Mouse (Mus musculus) v-Abl transformed pro-B cells (cell line): Measurements from ENCODE around the gene Piwil4.

Source experiments
- in situ Hi-C, 2 experiments: fragments of 400-800 bp; cut with MboI; formaldehyde crosslinking; loops; one replicate each; pipeline ENCODE4 v1.15.1; 2025; ENCODE audit not compliant: unreplicated experiment in 2 of 2

The Piwil4 gene

GRCm38 (mm10) chr9:14730941-14731541 is 9.5 kb downstream of the Piwil4 start:
- in situ Hi-C loops, result no loop called here

- in situ Hi-C loops, result no loop called here
Measured at GRCm38 (mm10) chr9:14728365-14728764, 12.2 kb downstream of the Piwil4 start.

- in situ Hi-C loops, result no loop called here
Measured at GRCm38 (mm10) chr9:14726629-14727028, 13.9 kb downstream of the Piwil4 start.

DNA sequence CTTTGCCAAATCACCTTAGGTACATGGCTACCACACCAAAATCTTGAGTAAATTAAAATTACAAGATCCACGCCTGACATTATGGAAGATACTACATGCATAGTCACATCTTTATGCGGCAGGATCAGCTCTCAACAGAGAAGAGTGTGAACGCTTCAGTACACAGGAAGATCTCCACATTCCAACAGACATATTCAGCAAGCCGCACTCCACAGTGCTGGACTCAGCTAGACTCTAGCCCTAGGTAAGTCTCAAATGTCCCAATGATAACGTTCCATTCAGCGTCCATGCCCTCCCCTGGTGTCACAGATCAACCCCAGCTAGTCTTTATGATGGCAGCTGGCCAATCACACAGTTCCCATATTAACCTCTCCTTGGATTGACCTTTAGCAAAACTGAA is 14.5 kb downstream of the Piwil4 start:
- in situ Hi-C loops, result no loop called here

GRCm38 (mm10) chr9:14724755-14725420 is 15.6 kb downstream of the Piwil4 start:
- in situ Hi-C loops, result no loop called here

DNA sequence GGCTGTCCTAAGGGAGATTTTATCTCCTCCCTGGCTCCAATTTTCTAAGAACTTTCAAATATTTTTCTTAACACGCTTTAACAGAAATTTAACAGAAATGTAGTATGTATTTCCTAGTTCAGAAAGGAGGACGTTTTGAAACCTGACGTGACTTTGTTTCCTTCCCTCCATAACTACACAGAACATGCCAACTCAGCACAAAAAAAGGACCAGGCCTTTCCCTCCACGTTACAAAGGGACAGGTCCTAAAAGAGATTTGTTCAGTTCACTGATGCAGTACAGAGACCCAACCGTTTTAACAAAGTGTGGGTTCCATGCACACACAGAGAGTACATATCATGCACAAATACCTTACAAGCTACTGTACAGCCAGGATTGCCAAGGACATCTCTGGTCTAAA is 18.9 kb downstream of the Piwil4 start:
- in situ Hi-C loops, result no loop called here

GRCm38 (mm10) chr9:14720384-14720783 is 20.1 kb downstream of the Piwil4 start:
- in situ Hi-C loops, result no loop called here

- in situ Hi-C loops, result no loop called here
Measured at GRCm38 (mm10) chr9:14718332-14718691, 22.2 kb downstream of the Piwil4 start.

DNA sequence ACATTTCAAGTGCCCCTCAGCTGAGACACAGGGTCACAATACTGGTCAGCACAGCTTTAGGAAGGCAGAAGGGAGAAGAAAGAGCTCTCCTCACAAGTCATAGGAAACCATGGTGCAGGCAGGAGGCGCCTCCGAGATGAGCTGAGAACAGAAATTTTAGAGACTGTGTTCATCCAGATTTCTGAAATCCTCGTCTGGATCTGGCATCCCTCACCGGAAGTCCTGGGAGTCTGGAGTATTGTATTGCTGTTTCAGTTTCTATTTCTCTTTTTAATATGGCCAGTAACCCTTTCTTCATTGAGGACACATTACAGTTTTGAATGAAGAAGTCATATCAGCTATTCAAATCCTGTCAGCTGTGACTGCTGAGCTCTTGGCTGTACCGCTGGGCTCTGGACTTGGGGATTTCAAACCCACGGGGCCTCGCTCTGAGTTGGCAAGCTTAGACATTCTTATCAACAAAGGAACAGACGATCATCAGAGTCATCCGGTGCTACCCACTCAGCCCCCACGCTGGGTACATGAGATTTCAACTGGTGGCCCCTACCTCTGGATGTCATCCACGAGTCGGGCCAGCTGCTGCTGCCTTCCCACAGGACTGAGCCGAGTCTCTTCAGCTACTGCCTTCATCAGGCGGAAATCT is 22.7 kb downstream of the Piwil4 start:
- in situ Hi-C loops, result no loop called here

GRCm38 (mm10) chr9:14715258-14715657 is 25.3 kb downstream of the Piwil4 start:
- in situ Hi-C loops, result no loop called here

DNA sequence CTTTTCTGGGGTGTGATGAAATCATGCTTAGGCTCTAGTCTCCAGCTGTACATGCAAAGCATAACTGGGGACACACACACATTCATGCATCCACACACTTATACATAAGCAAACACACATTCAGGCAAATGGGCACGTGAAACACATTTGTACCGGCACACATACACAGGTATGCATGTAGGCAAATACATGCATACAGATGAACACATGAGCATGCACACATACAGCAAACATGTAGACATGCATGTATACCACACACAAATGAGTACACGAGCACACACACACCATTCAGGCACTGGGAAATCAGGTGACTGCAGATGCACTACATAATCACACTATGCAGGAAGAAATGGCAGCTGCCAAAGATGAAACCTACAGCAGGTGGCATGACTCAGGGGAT is 29.6 kb downstream of the Piwil4 start:
- in situ Hi-C loops, result no loop called here

DNA sequence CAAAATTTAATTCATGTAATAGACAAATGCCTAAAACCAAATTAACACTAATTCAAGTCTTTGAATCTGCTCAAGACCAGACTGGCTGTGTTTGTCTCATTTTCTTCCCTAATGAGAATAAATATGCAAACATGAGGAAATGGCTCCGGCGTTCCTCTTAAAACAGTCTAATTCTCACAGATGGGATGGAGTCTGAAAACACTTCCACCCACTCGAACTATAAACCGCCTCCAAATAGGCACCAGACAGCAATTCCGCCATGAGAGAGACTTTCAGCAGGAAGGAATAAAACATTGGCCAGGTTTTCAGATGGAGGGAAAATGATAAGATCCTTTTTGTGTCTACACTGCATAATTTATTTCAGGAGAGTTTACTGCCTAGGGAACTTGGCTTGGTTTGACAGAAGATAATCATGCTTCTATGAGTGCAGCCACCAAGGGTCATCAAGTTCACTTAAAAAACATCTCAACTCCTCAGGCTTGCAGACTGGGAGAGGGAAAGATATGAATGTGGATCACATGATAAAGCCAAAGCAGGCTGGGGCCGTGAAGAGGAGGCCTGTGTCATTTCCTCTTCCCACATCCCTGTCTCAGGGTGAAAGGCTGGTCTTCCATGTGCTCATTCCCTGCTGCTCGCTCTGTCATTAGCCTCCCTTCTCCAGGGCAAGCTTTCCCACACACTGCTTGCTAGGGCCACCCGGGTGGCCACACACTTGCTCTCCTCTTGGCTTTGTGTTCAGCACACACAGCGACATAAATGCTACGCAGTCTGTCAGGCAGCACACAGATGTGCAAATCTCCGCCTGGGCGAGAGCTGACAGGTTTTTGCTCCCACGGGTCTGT is 35.0 kb downstream of the Piwil4 start:
- in situ Hi-C loops, result loop anchor here (10.0 kb wide), 3 partner anchors 821 to 1471 kb away; no protein-coding TSS in a partner anchor

- in situ Hi-C loops, result loop anchor here (5.0 to 10.0 kb wide), 4 partner anchors 353 to 1466 kb away; no protein-coding TSS in a partner anchor
Measured at GRCm38 (mm10) chr9:14700795-14701194, 39.7 kb downstream of the Piwil4 start.

GRCm38 (mm10) chr9:14699288-14699640 is 41.3 kb downstream of the Piwil4 start:
- in situ Hi-C loops, result loop anchor here (5.0 kb wide), 2 partner anchors 177 to 352 kb away; no protein-coding TSS in a partner anchor

GRCm38 (mm10) chr9:14698582-14699287 is 41.8 kb downstream of the Piwil4 start:
- in situ Hi-C loops, result loop anchor here (5.0 kb wide), 2 partner anchors 176 to 351 kb away; no protein-coding TSS in a partner anchor

DNA sequence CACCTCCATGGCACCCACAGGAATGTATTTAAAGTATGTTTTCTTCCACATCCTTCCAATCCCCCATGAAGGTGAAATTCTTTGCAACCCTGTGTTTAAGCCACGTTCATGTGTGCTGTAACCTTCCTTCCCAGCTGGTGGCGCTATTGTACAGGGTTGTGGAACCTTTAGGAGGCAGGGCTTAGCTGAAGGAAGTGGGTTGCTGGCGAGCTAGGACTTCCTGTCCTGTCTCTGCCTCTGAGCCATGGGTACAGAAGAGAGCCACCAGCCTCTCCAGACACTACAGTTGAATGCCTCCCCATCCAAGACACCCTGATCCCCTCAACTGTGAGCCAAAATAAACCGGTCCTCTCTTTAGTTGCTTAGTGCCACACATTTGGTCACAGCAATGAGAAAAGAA is 42.6 kb downstream of the Piwil4 start:
- in situ Hi-C loops, result loop anchor here (5.0 kb wide), 2 partner anchors 176 to 351 kb away; no protein-coding TSS in a partner anchor

GRCm38 (mm10) chr9:14689376-14690108 is 51.0 kb downstream of the Piwil4 start:
- in situ Hi-C loops, result no loop called here

- in situ Hi-C loops, result no loop called here
Measured at GRCm38 (mm10) chr9:14684363-14684762, 56.2 kb downstream of the Piwil4 start.

DNA sequence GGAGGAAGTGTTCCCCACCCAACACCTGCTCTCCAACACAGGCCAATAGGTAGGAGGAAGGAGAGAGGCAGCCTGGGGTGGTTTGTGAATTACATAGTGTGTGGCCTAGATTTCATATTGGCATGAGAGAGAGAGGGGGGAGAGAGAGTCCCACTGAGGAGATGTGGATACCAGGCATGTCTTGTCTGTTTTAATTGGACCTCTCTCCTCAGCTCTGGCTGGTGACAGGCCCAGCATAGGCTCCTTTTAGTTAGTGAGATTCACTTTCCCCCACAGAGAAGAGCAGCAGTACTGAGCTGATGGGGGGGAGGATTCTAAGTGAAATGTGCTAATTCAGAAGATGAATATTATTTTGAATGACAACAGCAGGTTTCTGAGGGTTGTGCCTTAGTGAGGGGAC is 57.8 kb downstream of the Piwil4 start:
- in situ Hi-C loops, result no loop called here

DNA sequence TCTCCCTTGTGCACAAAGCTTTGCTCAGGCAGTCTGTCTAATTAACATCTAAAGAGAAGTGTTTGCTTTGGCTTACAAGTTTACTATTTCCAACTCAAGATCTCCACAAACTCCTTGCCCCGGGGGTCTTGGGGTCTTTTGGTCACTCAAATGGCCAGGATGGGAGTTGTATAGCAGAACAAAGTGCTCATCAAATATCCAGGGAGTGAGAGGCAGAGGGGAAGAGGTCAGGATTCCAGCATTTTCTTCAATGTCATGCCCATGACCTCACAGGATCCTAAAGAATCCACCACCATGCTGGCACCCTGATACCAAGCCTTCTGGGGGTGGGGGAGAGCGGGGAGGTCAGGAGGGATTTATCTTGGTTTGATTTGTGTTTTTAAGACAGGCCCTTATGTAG is 59.9 kb downstream of the Piwil4 start:
- in situ Hi-C loops, result no loop called here
